Mouse (Mus musculus): Measurements from ENCODE around the gene Stambp.
"Not testable (repeated sequence)": the region's sequence is repeated elsewhere in the genome, so short reads cannot be mapped to it uniquely, and the experiment has no call there.

Stambp gene

DNA sequence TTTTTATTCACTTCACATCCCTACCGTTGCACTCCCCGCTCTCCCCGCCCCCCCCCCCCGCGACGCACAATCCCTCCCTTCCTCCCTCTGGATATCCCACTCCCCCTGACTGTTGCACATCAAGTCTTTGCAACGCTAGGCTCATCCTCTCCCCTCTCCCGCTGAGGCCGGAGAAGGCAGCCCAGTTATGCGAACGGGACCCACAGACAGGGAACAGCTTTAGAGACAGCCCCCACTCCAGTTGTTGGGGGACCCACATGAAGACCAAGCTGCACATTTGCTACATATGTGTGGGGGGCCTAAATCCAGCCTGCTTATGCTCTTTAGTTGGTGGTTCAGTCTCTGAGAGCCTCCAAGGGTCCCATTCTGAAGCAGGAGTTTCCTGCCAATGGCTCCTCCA, at the start of gene Stambp:
Stambp (minus strand) TSS at position 59 of the 400 bp plus-strand sequence.
- no peak for DNase-seq (ENCODE audit: low spot score)

DNA sequence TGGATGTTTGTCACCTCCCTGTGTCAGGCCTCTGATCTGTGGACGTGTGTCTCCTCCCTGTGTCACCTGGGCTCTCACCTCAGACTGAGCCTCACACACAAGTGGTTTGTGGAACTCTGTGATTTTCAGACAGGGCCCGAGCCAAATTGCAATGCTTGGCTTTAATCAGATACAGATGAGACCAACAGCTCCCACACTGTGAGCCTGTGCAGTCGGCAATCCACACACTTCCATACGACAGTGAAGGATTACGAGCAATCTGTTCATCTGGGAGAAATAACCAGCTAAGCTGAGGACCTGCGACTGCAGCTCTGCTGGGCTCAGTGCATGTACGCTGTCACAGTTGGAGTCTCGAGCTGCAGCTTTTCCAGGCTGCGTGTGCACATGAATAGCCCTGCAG, 47.4 kb upstream of the Stambp start:
- DNase-seq (ENCODE audit: low spot score), result no peak

DNA sequence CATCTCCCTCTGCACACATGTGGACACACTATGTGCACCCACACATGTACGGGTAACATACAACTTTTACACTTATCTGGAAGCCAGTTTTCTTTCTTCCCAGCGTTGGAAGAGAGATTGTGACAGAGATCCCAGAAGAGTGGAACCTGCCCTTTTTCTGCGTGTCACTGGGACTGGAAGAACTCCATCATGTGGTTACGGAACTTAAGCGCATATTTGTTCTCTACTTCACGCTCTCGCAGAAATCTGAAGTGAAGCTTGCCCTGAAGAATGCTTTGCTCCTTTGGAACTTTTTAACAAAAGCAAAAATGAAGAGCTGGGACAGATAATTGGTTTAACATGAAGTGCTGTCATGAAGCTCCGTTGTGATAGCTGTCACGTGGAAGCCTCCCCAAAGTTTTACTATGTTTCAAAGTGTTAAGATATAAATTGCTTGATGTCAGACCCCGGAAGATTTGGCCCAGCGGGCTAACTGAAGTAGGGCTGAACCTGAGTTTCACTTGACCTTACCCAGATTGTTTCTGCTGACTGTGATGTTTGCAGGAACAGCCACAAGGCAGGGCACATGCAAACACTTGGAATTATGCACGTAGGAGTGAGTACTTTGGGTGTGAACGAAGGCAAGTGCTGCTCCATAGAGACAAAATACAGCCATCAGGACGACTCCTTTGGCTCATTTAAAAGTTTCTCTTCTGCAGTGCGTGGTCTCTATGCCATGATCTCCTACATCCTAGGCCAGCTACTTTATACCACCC, 45.2 kb upstream of the Stambp start:
- no peak for DNase-seq (ENCODE audit: low spot score)

DNA sequence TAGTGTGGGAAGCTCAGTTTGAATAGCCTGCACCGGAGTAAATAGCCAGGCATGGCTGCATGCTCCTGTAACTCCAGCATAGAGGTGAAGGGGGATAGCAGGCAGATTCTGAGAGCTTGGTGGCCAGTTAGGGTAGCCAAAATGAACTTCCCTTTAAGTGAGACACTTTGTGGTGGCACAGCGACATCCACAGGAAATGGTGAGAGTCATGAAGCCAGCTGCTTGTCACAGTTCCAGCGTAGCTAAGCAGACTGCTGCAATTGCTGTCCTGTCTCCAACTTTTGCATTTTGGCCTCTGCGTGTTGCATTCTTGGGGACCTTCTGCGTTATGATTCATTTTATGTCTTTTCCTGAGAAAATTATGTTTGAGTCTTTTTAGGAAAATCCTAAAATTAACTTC, 44.0 kb upstream of the Stambp start:
- no peak for DNase-seq (ENCODE audit: low spot score)

DNA sequence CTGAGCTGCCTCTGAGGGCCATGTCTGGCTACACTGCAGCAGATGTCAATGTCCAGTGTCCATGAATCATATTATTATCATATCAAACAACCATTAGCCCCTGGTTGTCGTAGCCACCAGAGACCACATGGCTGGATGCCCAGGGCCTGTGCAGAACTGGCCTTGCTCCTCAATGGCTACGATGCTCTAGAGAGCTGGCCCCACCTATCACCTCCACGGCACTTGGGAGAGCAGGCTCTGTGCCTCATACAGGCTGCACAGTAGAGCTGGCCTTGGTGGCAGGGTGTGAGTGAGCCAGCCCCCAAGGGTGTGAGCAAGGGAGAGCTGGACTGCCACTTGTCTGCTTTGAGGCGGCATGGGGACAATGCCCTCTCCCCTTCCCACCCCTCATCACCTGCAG, 41.9 kb upstream of the Stambp start:
- DNase-seq (ENCODE audit: low spot score), result no peak

DNA sequence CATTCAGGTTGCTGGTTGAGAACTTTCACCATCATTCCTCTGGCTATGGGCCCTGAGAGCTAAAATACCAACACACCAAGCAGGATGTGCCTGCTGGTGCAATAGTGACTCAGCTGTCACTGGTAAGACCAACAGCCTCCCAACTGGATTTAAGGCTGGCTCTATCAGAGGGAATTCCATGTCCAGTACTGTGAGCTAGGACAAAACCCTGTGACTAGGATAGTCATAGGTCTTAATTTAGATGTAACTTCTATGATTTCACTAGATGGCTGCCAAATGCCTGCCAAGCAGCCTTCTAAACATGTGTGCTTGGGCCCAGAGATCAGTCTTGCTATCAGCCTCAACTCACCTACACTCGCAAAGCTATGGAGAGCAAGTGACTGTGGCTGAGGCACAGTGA, 40.4 kb upstream of the Stambp start:
- DNase-seq (ENCODE audit: low spot score), result no peak

DNA sequence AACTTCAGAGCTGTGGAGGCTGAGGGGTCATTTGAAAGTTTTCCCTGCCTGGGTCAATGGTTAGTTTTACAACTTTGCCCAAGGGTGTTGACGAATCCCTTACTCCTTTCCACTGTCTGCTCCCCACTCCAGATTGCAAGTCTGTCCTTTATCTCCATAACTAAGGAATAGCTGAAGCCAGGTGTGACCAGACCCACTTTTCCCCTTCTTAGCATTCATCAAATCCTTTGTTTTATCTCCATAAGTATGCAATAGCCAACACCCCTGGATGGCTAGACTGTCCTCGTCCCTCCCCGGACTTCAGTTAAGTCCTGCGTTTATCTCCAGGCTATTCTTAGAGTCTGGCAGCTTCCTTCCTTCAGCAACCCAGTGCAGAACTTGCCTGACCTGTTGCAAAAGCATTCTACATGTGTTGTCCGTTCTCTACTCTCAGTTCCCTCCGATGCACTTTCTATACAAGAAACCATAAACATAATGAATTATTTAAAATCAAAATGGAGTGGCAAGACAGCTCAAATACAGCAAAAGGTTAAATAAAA, 27.2 kb upstream of the Stambp start:
- no peak for DNase-seq (ENCODE audit: low spot score)

DNA sequence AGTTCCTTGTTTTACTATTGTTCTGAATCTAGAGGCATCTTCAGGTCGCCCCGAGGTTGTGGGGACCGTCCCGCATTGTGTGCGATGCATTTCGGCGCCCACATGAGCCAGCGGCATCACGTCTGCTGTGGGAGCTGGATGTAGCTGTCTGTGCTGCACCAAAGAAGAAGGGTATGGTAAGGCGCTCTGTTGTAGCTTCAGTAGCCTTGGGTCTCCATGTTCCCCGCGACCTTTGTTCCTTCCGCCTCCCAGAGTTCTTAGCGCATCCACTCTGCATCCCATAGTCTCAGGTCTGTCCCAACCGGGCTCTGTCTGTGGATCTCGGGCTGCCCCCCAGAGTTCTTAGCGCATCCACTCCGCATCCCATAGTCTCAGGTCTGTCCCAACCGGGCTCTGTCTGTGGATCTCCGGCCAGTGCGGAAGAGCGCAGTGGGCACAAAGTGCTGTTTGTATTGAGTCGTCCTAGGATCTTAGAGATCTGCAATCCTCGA, 26.6 kb upstream of the Stambp start:
- DNase-seq (ENCODE audit: low spot score), result no peak

DNA sequence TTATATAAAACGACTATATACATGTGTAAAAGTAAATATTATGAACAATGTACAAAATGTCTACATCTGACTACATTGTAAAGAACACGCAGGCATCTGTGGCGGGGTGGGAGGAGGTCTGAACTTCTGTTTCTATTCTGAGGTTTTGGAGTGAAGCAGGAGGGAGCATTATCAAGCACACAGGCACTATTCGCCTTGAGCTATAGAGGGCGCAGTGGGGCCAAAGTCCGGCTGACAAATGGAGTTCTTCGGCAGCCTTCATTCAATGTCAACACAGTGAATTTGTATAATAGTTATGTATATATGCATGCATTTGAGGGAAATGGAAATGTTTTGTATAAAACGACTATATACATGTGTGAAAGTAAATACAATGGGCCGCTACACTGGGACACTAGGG, 26.1 kb upstream of the Stambp start:
- DNase-seq (ENCODE audit: low spot score), result no peak

DNA sequence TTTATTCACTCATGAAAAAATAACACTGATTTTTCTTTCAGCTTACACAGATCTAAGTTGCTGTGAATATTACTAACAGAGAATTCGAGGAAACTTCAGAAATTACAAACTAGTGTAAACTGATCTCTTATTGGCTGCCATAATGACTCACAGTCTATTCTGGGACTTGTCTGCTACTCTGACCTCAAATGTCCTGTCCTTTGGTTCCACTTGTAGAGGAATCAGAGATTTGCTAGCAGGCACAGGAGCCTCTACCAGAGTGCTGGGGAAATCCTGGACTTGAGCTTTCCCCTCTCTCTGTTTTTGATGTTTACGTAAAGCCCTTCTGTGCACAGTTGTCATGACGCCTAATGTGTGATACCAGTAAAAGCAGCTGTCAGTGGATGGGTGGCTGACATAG, 25.5 kb upstream of the Stambp start:
- DNase-seq (ENCODE audit: low spot score), result no peak

DNA sequence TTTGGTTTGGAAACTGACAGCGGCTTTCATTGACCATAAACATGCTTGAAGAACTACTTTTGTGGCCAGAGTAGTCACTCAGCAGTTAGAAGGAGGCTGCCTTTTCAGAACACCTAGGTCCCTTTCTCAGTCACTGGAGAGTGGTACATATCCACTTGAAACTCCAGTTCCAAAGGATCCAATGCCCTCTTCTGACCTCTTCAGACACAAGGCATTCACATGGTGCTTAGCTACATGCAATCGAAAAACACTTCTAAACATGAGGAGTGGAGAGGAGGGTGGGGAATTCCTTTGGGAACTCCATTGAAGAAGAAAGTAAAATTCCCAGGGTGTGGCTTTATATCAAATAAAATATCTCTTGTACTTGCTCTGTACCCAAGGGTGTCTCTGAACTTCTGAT, 22.5 kb upstream of the Stambp start:
- DNase-seq (ENCODE audit: low spot score), result no peak

DNA sequence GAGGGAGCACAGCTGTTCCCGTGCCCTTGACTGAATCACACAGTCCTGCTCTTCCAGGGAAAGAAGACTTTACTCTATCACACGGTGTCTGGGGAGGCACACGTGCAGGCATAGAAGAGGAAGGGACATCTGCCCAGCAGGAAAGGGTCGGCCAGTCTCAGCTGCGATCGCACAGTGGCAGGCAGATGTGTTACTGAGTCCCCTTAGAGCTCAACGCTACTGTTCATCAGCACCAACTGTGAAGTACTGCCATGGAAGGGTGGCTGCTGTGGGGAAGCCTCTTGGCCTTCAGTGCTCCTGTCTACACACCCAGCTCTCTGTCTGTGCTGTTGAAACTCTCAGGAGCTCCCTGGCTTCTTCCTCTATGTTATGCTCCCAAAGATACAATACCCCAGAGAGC, 21.4 kb upstream of the Stambp start:
- no peak for DNase-seq (ENCODE audit: low spot score)

DNA sequence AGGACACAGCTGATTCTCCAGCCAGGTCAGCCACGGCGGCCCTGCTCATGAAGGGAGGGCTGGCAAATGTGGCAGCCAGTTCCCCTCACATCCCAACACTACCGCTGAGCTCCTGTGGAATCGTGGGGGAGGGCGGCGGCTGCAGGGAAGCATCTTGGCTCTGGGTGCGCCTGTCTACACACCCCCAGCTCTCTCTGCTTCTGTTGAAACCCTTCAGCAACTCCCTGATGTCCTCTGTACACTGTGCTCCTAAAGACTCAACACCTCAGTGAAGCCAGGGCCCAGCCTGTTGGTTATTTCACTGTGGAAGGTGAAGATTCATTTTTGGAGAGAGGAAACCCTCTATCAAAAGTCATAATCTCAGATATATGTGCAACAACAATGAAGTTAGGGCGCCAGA, 19.5 kb upstream of the Stambp start:
- no peak for DNase-seq (ENCODE audit: low spot score)

DNA sequence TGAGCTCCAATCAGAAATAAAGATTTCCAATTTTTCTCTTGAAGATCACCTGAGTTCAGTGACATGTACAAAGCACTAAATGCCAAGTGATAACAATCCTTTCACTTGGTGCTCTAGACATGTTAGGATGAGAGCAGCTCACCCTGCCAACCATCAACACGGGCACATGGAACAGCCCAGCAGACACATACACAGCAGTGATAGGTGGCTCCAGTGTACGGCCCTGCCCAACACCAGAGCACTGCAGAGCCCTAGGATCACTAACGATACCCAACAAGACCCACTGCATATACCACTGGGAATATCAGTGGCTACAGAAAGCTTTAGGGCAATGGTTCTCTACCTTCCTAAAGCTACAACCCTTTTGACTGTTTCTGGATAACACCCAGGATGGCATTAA, 17.8 kb upstream of the Stambp start:
- no peak for DNase-seq (ENCODE audit: low spot score)

DNA sequence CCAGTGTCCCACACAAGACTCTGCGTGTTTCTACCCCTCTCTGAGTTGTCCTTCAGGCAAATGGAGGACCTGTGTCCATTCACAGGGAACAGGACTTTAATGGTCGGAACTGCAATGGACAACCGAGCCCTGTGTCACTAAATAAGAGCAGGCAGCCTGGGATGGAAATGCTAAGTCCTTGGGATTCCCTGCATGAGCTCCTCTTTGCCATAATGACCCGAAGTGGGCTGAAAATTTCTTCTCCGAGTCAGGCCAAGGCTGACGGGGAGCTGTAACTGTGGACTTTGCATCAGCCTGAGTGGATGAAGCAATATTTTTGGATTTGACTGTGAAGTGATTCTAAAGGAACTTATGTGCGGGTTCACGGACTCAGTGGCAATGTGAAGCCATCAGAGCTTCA, 14.7 kb upstream of the Stambp start:
- DNase-seq (ENCODE audit: low spot score), result not testable (repeated sequence)

DNA sequence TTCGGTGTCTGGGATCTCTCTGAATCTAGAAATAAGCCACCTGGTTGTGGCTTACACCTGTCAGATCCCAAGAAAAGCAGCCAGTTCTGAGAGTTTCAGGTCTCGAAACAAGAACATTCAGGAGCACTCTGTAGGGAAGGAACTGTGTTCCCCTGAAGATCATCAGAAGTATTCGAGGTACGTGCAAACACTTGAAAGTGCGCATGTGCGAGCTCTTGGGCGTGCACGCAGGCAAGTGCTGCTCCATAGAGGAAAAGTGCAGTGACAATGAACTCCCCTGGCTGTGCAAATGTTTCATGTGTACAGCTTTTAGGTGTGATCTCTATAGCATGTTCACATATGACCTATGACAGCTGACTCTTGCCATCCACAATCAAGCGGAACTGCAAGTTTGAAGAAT, 12.8 kb upstream of the Stambp start:
- not testable (repeated sequence) for DNase-seq (ENCODE audit: low spot score)

DNA sequence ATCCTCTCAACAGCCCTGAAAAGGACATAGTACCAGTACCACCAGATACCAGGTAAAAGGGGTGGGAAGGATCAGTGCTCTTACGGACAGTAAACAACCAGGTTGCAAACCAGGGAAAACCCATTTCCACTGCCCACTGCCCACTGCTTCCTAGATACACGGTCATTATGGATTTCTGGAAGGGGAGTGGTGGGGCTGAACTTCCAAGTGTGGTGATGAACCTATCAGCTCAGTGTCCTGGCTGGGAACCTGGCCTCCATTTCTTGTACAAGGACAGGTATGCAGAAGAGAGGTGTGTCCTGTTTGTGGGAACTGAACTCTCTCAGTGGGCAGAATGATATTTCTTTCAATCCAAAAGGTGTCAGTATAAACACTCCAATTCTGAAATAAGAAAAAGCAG, 11.1 kb upstream of the Stambp start:
- DNase-seq (ENCODE audit: low spot score), result no peak

DNA sequence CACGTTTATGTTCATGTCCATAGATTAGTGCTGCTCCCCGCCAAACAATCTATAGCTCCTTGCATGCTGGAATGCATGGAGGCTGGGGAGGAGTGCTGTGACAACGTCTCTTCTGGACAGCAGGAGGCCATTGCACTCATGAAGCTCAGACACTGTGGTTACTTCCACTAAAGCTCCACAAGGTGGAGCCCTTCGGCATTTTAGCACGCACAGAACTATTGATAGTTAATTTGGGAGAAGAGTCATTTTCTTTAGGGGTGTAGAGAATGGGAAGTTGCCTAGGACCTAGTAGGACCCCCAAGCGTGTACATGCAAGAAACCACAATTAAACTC, 10.4 kb upstream of the Stambp start:
- no peak for DNase-seq (ENCODE audit: low spot score)

DNA sequence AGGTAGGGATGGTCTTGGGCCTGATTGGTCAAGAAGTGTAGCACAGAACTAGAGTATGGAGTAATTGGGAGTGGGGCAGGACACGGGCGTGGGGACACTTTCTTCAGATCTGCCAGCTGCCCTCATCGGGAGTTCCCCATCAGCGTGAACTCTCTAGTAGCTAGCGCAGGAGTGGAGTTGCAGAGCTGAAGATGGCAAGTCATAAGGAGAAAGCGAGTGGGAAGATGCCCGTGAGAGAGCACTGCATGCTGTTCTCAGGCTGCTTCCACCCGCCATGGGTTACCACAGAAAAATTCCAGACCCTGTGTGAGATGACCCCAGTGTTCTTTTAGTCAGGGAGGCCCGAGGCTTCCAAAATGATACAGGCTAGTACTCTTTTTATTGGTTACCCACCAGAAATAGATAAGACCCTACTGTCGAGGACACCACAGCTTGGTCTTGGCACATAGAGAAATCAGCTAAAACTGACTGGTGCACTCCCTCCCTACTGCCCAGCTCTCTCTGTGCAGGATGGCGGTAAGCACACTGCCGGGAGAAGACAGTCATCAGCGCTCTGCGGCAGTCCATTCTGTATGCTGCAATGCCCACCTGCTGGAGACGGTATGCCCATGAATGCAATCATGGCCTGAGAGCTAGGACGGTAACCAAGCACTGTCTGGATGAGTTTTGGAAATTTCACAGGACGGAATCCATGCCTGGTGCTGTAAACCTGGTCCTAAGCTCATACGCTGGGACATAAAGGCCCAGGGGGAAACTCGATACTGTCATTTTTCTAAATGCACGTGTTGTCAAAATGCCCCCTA, 9.8 kb upstream of the Stambp start:
- DNase-seq (ENCODE audit: low spot score), result no peak

DNA sequence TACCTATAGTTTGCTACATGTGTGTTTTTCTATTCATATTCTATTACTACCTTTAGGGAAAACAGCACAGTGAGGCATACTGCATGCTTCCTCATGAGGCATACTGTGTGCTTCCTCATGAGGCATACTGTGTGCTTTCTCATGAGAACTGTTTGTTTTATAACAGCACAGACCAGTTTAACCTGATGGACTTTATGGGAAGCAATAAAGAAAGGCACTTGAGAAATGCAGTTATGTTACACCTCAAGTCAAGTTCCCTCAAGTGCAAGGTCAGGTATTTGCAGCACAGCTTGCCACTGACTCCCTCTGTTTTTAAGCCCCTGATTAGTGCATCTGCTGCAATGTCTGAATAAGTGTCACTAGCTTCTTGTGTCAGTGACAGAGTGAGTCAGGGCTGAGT, 5.0 kb upstream of the Stambp start:
- DNase-seq (ENCODE audit: low spot score), result no peak

DNA sequence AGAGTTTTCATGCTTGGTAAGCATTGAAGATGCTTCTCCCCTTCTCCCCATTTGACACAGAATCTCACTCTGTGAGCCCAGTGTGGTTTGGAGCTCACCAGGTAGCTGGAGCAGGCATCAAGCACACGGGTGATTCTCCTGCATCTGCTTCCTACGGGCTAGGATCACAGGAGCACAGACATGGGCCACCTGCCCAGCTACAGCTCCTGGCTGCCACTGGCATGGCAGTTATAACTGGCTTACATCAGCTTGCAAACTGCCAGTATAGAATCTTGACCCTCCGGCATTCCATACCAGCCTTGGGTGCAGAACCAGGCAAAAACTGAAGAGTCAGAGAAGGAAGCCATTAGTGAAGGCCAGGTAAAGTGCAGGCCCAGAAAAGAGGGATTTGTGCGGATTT, 3.1 kb upstream of the Stambp start:
- DNase-seq (ENCODE audit: low spot score), result no peak

DNA sequence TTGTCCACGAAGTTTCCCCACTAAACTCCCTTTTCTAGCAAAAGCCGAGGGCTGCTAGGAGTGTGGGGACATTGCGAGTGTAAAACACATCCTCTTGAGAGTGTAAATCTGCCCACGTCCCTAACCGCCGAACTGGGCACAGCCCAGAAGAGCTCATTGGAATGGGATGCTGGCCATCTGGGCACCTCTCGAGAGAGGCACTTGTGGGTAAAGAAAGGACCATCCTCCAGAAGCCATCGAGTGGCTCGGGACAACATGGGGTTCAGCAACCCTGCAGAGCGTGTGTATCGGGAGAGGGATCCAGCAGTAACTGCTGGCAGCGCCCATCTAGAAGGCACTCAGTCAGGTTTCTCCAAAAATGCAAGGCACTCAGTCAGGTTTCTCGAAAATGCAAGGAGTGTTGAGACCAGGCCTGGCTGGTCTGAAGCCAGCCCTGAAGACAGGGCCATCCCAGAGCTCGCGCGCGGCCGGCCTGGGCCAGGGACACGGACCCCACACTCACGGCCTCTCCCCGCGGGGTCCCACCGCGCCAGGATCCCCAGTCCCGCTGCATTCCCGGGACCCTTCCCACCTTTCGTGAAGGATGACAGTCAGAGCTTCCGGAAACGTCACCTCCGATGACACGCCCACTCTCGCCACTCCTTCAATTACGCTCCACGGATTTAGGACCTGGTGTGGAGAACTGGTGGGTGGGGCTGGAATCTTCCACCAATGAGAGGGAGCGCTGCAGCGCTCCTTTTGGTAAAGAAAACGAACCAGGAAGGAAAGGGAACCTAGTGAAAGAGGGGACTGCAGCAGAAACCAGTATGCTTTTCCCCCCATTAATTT, 475 bp downstream of the Stambp start:
- DNase-seq (ENCODE audit: low spot score), result peak; percentile 84

Measured in layer of hippocampus, adult 9-10 months (tissue).